Mouse (Mus musculus): ENCODE measurements around the gene Zfp626. TPM values are rescaled to one million over a fixed set of nuclear protein-coding genes. Genes with fewer than 3 reads are reported as not detected.

The Zfp626 gene
- polyA plus RNA-seq, 1 experiment from 2014 or later: 2.0 TPM

Other genes with a start within 250 kb of the Zfp626 start
- gene Akt2, start 215.6 kb upstream of the Zfp626 start, polyA plus RNA-seq (2015; fragmentation: Nextera tagmentation; extraction: Ambion mirVana): 108 and 127 TPM in 2 replicates
- gene Ttc9b, start 153.3 kb upstream of the Zfp626 start, polyA plus RNA-seq (2015; fragmentation: Nextera tagmentation; extraction: Ambion mirVana): 0.20 TPM in 1 of 2 replicates, not detected in the other
- gene Map3k10, start 132.6 kb upstream of the Zfp626 start, polyA plus RNA-seq (2015; fragmentation: Nextera tagmentation; extraction: Ambion mirVana): 5.8 and 9.0 TPM in 2 replicates
- 2.8 and 3.2 TPM in 2 replicates for gene Zfp607b, start 117.9 kb upstream of the Zfp626 start, polyA plus RNA-seq (2015; fragmentation: Nextera tagmentation; extraction: Ambion mirVana)
- gene Zfp60, start 75.8 kb upstream of the Zfp626 start, polyA plus RNA-seq (2015; fragmentation: Nextera tagmentation; extraction: Ambion mirVana): 29.0 and 32.3 TPM in 2 replicates
- gene Zfp59, start 31.4 kb downstream of the Zfp626 start, polyA plus RNA-seq (2015; fragmentation: Nextera tagmentation; extraction: Ambion mirVana): 7.2 and 8.0 TPM in 2 replicates
- 3.6 and 3.7 TPM in 2 replicates for gene Zfp607a, start 50.3 kb downstream of the Zfp626 start, polyA plus RNA-seq (2015; fragmentation: Nextera tagmentation; extraction: Ambion mirVana)
- gene Zfp974, start 122.3 kb downstream of the Zfp626 start, polyA plus RNA-seq (2015; fragmentation: Nextera tagmentation; extraction: Ambion mirVana): 8.1 and 9.2 TPM in 2 replicates
- gene Zfp780b, start 172.0 kb downstream of the Zfp626 start, polyA plus RNA-seq (2015; fragmentation: Nextera tagmentation; extraction: Ambion mirVana): 17.7 and 19.2 TPM in 2 replicates
- gene Zfp850, start 206.9 kb downstream of the Zfp626 start, polyA plus RNA-seq (2015; fragmentation: Nextera tagmentation; extraction: Ambion mirVana): 2.4 and 3.5 TPM in 2 replicates
- 279 and 292 TPM in 2 replicates for gene Psmc4, start 242.9 kb downstream of the Zfp626 start, polyA plus RNA-seq (2015; fragmentation: Nextera tagmentation; extraction: Ambion mirVana)